Mouse (Mus musculus) liver, embryonic 11.5 days (tissue): ENCODE data around the gene Pou3f4. TPM values are rescaled to one million over a fixed set of nuclear protein-coding genes. Genes with fewer than 3 reads are reported as not detected.
"Not testable (repeated sequence)": the region's sequence is repeated elsewhere in the genome, so short reads cannot be mapped to it uniquely, and the experiment has no call there.

Experiments used
- ATAC-seq: fragments of 200-750 bp; cut with Nextera tagmentation; replicated peaks from 2 replicates; pipeline ENCODE4 v1.8.0; 2017; ENCODE audit warnings: moderate number of reproducible peaks, mild to moderate bottlenecking, moderate TSS enrichment, moderate library complexity; ENCODE audit not compliant: low FRiP score
- DNase-seq: peaks from one replicate; pipeline ENCODE4 v3.0.0-alpha.2; 2017; ENCODE audit warnings: low spot score
- H3K27ac ChIP-seq: fragments of 300-500 bp; sonication (generic); 2 replicates; pipeline ENCODE4 v1.5.1; 2014; ENCODE audit warnings: mild to moderate bottlenecking, low read depth, low read length, control low read depth
- H3K27me3 ChIP-seq: fragments of 300-500 bp; sonication (generic); replicated peaks from 2 replicates; pipeline ENCODE4 v1.6.1; 2014; ENCODE audit warnings: low read length, mixed read lengths; ENCODE audit not compliant: control insufficient read depth, insufficient read depth
- H3K36me3 ChIP-seq: fragments of 300-500 bp; sonication (generic); 2 replicates; pipeline ENCODE4 v1.6.1; 2014; ENCODE audit warnings: mild to moderate bottlenecking, low read length, moderate library complexity, mixed read lengths; ENCODE audit not compliant: control insufficient read depth, insufficient read depth
- H3K4me1 ChIP-seq: fragments of 300-500 bp; sonication (generic); replicated peaks from 2 replicates; pipeline ENCODE4 v1.6.1; 2014; ENCODE audit warnings: low read length, mixed read lengths; ENCODE audit not compliant: control insufficient read depth, insufficient read depth
- H3K4me2 ChIP-seq: fragments of 300-500 bp; sonication (generic); 2 replicates; pipeline ENCODE4 v1.6.1; 2014; ENCODE audit warnings: mild to moderate bottlenecking, control low read depth, moderate library complexity
- H3K4me3 ChIP-seq: fragments of 300-500 bp; sonication (generic); 2 replicates; pipeline ENCODE4 v1.5.1; 2014; ENCODE audit warnings: low read depth, low read length, control low read depth
- H3K9ac ChIP-seq: fragments of 300-500 bp; sonication (generic); 2 replicates; pipeline ENCODE4 v1.6.1; 2014; ENCODE audit warnings: low read depth, low read length, control low read depth
- H3K9me3 ChIP-seq: fragments of 300-500 bp; sonication (generic); 2 replicates; pipeline ENCODE4 v1.6.1; 2016; ENCODE audit warnings: low read length, inconsistent platforms, mixed read lengths; ENCODE audit not compliant: control insufficient read depth
- WGBS: fragments of 180-500 bp; shearing (Covaris S2); extraction: QIAGEN DNeasy Blood & Tissue Kit; methylation state at CpG from one replicate; pipeline ENCODE4 v1.1.7; 2014; 5-methylcytosine and 5-hydroxymethylcytosine counted together
- polyA plus RNA-seq: library from polyadenylated mRNA; unstranded; fragments of >200 nt; fragmentation: Nextera tagmentation; extraction: Ambion mirVana; gene quantifications from 2 replicates; pipeline ENCODE4 v1.2.1, GENCODE M21; 2014

Gene Pou3f4
- polyA plus RNA-seq, result 0.10 TPM in 1 of 2 replicates, not detected in the other

GRCm38 (mm10) chrX:110814151-110814571 lies at the start of gene Pou3f4:
Gene Pou3f4 (plus strand): TSS chrX:110814280.
- no peak within 1 kb of the TSS for H3K27ac ChIP-seq
- DNase-seq (peak; percentile 38), ATAC-seq (peak; percentile 79)
- no peaks in the 10 kb centered on the region for H3K36me3 ChIP-seq
- H3K4me1 ChIP-seq, result no peaks in the 10 kb centered on the region
- no peaks in the 10 kb centered on the region for H3K9me3 ChIP-seq
- H3K27me3 ChIP-seq, result peaks cover 35% of the 10 kb centered on the region
- H3K9ac ChIP-seq, result no peak within 1 kb of the TSS
- peak within 1 kb of the TSS; percentile 39 for H3K4me3 ChIP-seq
- WGBS, result 9% methylated on average over 20 of the region's 20 CpGs
- peak within 1 kb of the TSS; percentile 60 for H3K4me2 ChIP-seq

GRCm38 (mm10) chrX:110765939-110766338 lies 48.1 kb upstream of the Pou3f4 start:
- H3K36me3 ChIP-seq, result no peaks in the 10 kb centered on the region
- H3K9ac ChIP-seq, result no peak overlapping the region
- no peaks in the 10 kb centered on the region for H3K4me1 ChIP-seq
- H3K27me3 ChIP-seq, result no peaks in the 10 kb centered on the region
- H3K9me3 ChIP-seq, result no peaks in the 10 kb centered on the region
- DNase-seq, result no peak
- no peak overlapping the region for H3K4me2 ChIP-seq
- 58% methylated on average over 1 of the region's 1 CpGs for WGBS
- no peak overlapping the region for H3K4me3 ChIP-seq
- no peak overlapping the region for H3K27ac ChIP-seq
- ATAC-seq, result no peak

GRCm38 (mm10) chrX:110774807-110775206 lies 39.3 kb upstream of the Pou3f4 start:
- ATAC-seq, DNase-seq, H3K36me3 ChIP-seq, H3K4me2 ChIP-seq, H3K4me3 ChIP-seq, H3K27me3 ChIP-seq, H3K9ac ChIP-seq, H3K4me1 ChIP-seq, H3K27ac ChIP-seq, H3K9me3 ChIP-seq: not testable (repeated sequence)

- H3K4me2 ChIP-seq, result no peak overlapping the region
- no peak overlapping the region for H3K4me3 ChIP-seq
- ATAC-seq, result no peak
- H3K27me3 ChIP-seq, result no peaks in the 10 kb centered on the region
- DNase-seq, result no peak
- H3K27ac ChIP-seq, result no peak overlapping the region
- H3K4me1 ChIP-seq, result no peaks in the 10 kb centered on the region
- H3K9me3 ChIP-seq, result no peaks in the 10 kb centered on the region
- no peak overlapping the region for H3K9ac ChIP-seq
- H3K36me3 ChIP-seq, result no peaks in the 10 kb centered on the region
- 59% methylated on average over 2 of the region's 2 CpGs for WGBS
Observed at GRCm38 (mm10) chrX:110802502-110802901, 11.6 kb upstream of the Pou3f4 start.

GRCm38 (mm10) chrX:110810001-110810578 lies 4.0 kb upstream of the Pou3f4 start:
- 46% methylated on average over 4 of the region's 4 CpGs for WGBS
- Histone ChIP-seq H3K27ac (no peak overlapping the region), H3K9ac (no peak overlapping the region), H3K9me3 (no peaks in the 10 kb centered on the region), H3K27me3 (peaks cover 14% of the 10 kb centered on the region), H3K4me2 (no peak overlapping the region), H3K36me3 (no peaks in the 10 kb centered on the region), H3K4me3 (no peak overlapping the region), H3K4me1 (no peaks in the 10 kb centered on the region)
- DNase-seq (no peak), ATAC-seq (no peak)

GRCm38 (mm10) chrX:110810753-110811506 lies 3.1 kb upstream of the Pou3f4 start:
- H3K4me3 ChIP-seq, result no peak overlapping the region
- 59% methylated on average over 5 of the region's 5 CpGs for WGBS
- DNase-seq, result no peak
- peaks cover 23% of the 10 kb centered on the region for H3K27me3 ChIP-seq
- no peaks in the 10 kb centered on the region for H3K4me1 ChIP-seq
- no peak overlapping the region for H3K27ac ChIP-seq
- H3K9ac ChIP-seq, result no peak overlapping the region
- ATAC-seq, result no peak
- H3K36me3 ChIP-seq, result no peaks in the 10 kb centered on the region
- no peak overlapping the region for H3K4me2 ChIP-seq
- H3K9me3 ChIP-seq, result no peaks in the 10 kb centered on the region

GRCm38 (mm10) chrX:110812071-110812470 lies 2.0 kb upstream of the Pou3f4 start:
- ATAC-seq (no peak), DNase-seq (no peak)
- Histone ChIP-seq H3K27me3 (peaks cover 32% of the 10 kb centered on the region), H3K4me3 (no peak overlapping the region), H3K4me1 (no peaks in the 10 kb centered on the region), H3K36me3 (no peaks in the 10 kb centered on the region), H3K9me3 (no peaks in the 10 kb centered on the region), H3K9ac (no peak overlapping the region), H3K27ac (no peak overlapping the region), H3K4me2 (no peak overlapping the region)
- WGBS, result 33% methylated on average over 5 of the region's 5 CpGs

GRCm38 (mm10) chrX:110813401-110813800 lies 679 bp upstream of the Pou3f4 start:
- H3K27me3 ChIP-seq, result peaks cover 35% of the 10 kb centered on the region
- WGBS, result 17% methylated on average over 5 of the region's 5 CpGs
- no peaks in the 10 kb centered on the region for H3K9me3 ChIP-seq
- no peaks in the 10 kb centered on the region for H3K4me1 ChIP-seq
- no peak overlapping the region for H3K9ac ChIP-seq
- no peak overlapping the region for H3K4me3 ChIP-seq
- H3K36me3 ChIP-seq, result no peaks in the 10 kb centered on the region
- no peak overlapping the region for H3K27ac ChIP-seq
- no peak overlapping the region for H3K4me2 ChIP-seq
- no peak for ATAC-seq
- no peak for DNase-seq
